Mouse (Mus musculus): Measurements from ENCODE around the gene Duoxa1.

GRCm38 (mm10) chr2:122312722-122313417 lies 660 bp downstream of the Duoxa1 start:
- TF ChIP-seq POLR2A (IDR thresholded peaks at IDR 0.05; ENCODE audit: low read depth, low read length) (no peak), CTCF (conservative IDR thresholded peaks at IDR 0.05; ENCODE audit: insufficient read depth, insufficient read length, low read depth, low read length) (peak; percentile 65)
